Mouse (Mus musculus): ENCODE data around the gene P2ry13.

DNA sequence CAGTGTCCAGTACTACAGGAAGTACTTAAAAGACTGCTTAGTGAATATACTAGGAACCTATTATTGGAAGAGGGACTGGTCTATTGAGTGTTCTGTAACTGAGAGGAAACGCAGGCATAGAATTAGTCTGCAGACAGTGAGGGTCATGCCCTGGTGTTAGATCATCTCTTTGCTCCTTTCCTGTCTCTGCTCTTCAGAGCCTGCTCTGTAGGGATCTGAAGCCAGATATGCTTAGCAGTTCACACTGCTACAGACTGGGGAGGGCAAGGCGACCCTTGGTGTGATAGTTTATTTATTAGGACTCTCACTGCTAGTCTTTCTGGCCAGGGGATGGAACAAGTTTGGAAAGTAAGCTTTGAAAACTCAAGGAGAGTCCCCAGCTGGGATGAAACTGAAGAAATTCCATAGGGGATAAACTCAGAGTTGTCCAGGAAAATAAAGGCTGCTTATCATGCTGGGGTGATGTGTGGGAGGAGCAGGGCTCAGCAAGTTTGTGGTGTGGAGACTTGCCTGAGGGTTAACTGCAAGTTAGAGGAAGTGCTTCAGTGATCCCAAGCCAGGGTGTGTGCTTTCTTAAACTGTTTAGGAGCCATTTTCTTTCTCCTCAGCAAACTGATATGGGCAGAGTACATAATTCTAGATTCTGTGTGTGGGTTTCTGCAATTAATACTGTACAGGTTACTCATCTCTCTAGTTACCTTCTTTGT lies 40.6 kb downstream of the P2ry13 start:
- TF ChIP-seq POLR2A (IDR thresholded peaks at IDR 0.05; ENCODE audit: insufficient read depth, low read depth, low read length), result no peak
- no peak for TF ChIP-seq CTCF (IDR thresholded peaks at IDR 0.05; ENCODE audit: insufficient read depth, low read depth, low read length)
